In the genomic region with DNA sequence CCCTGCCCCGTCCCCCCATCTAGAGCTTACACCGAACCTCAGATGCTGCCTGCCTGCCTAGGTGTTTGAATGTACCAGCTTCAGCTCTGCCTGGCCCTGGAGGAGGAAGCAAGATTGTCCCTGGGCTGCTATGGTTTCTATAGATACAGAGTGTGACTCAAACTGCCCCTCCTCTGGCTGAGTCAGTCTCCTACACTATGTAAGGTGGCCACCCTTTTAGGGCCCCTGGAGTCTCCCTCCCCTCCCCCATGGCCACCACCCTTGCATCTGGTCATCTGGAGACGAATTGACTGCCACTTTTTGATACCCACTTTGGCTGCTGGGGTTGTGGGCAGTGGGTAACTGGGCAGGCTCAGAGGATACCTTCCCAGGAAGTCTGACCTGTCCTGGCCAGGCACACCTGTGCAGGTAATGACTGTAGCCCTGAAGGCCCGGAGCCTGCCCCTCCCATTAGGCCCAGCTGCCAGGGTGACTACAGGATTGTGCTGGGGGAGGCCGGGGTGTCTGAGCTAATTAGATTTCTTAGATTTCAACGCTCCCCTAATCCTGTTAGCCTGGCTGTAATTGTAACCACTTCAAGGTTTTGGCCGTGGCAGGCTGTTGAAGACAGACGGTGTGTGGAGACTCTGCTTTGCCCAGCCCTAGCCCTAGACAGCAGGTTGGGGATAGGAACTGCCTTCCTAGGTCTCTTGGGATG, we compare ENCODE assay signal across 8 mouse cellular contexts. TPM values are rescaled to one million over a fixed set of nuclear protein-coding genes. Genes with fewer than 3 reads are reported as not detected.
DNase-seq lines count a peak whose midpoint lies in the region; ATAC-seq lines count a peak whose summit lies in the region.

No protein-coding gene starts in this region.

- no peak for ATAC-seq in heart, embryonic 16.5 days (replicated peaks; ENCODE audit: extremely low read depth, insufficient read depth, low FRiP score)
- no peak for ATAC-seq in kidney, embryonic 15.5 days (replicated peaks; ENCODE audit: low FRiP score)

- H3K4me1 ChIP-seq in heart, embryonic 16.5 days (ENCODE audit: control insufficient read depth, insufficient read depth, low read length): peaks cover 78% of the 10 kb centered on the region
- peaks cover 84% of the 10 kb centered on the region for H3K4me1 ChIP-seq in kidney, embryonic 15.5 days

- H3K9me3 ChIP-seq in heart, embryonic 16.5 days (replicated peaks; ENCODE audit: control insufficient read depth, low read length): no peaks in the 10 kb centered on the region
- H3K9me3 ChIP-seq in kidney, embryonic 15.5 days (replicated peaks): no peaks in the 10 kb centered on the region

- H3K27ac ChIP-seq in heart, embryonic 16.5 days (ENCODE audit: low read length): no peak overlapping the region
- peak overlapping the region; percentile 49 for H3K27ac ChIP-seq in kidney, embryonic 15.5 days

- H3K4me2 ChIP-seq in heart, embryonic 16.5 days (ENCODE audit: low read depth, low read length): no peak overlapping the region
- peak overlapping the region; percentile 43 for H3K4me2 ChIP-seq in kidney, embryonic 15.5 days

- H3K27me3 ChIP-seq in heart, embryonic 16.5 days (ENCODE audit: control insufficient read depth, insufficient read depth, low read length): no peaks in the 10 kb centered on the region
- no peaks in the 10 kb centered on the region for H3K27me3 ChIP-seq in kidney, embryonic 15.5 days

- H3K36me3 ChIP-seq in heart, embryonic 16.5 days (ENCODE audit: control insufficient read depth, insufficient read depth): no peaks in the 10 kb centered on the region
- no peaks in the 10 kb centered on the region for H3K36me3 ChIP-seq in kidney, embryonic 15.5 days

- 39% methylated on average over 8 of the region's 8 CpGs for WGBS in heart, embryonic 16.5 days
- 40% methylated on average over 8 of the region's 8 CpGs for WGBS in kidney, embryonic 15.5 days

- H3K9ac ChIP-seq in heart, embryonic 16.5 days (ENCODE audit: low read length): peak overlapping the region; percentile 34
- H3K9ac ChIP-seq in kidney, embryonic 15.5 days: no peak overlapping the region

- no peak for DNase-seq in heart, postnatal 4 days
- peak; percentile 50 for DNase-seq in cerebellum, adult 9-11 months
- peak; percentile 55 to 76 for DNase-seq in natural killer cell, adult 2 months (ENCODE audit: low spot score in 2 of 2)
- DNase-seq in ovary, postnatal 14 days (ENCODE audit: low spot score): no peak
- DNase-seq in gastrocnemius, postnatal 25 days: no peak
- no peak for DNase-seq in gastrocnemius, adult 8-10 months (ENCODE audit: low spot score in 2 of 2)

- no peak overlapping the region for H3K4me3 ChIP-seq in heart, embryonic 16.5 days (ENCODE audit: low read length)
- H3K4me3 ChIP-seq in kidney, embryonic 15.5 days (replicated peaks): no peak overlapping the region

RNA-seq across cellular contexts. Expression of a gene that starts 5.8 kb away (rescaled TPM):
- polyA plus RNA-seq in heart, embryonic 16.5 days (2015; fragmentation: Nextera tagmentation; extraction: Ambion mirVana): 20.6 and 22.6 TPM in 2 replicates
- total RNA-seq in heart, postnatal 4 days (2021): 10 to 100 TPM; 67.0 to 78.5 TPM
- polyA plus RNA-seq in kidney, embryonic 15.5 days (2015; fragmentation: Nextera tagmentation; extraction: Ambion mirVana): 41.8 and 47.3 TPM in 2 replicates
- total RNA-seq in gastrocnemius, postnatal 25 days (2021): 10 to 100 TPM; 26.4 to 29.8 TPM
- 10 to 100 TPM; 18.5 to 28.7 (median 21.8) TPM for total RNA-seq in gastrocnemius, adult 8-10 months (2022)

Comparison
In these comparisons a context has a peak if more than half of its experiments do, and no peak if none do; other contexts are left out.
1. DNase-seq: peak in cerebellum, adult 9-11 months (single experiment) and natural killer cell, adult 2 months (2 of 2); none in heart, postnatal 4 days (single experiment), ovary, postnatal 14 days (single experiment), gastrocnemius, postnatal 25 days (single experiment) and gastrocnemius, adult 8-10 months (0 of 2).